Mouse (Mus musculus) intestine, embryonic 15.5 days (tissue): ENCODE data around the gene Nfkbia. TPM values are rescaled to one million over a fixed set of nuclear protein-coding genes. Genes with fewer than 3 reads are reported as not detected.
A peak's percentile ranks its signal among the peaks of the same experiment; 100 is the strongest.

Source experiments
- ATAC-seq: fragments of 200-750 bp; cut with Nextera tagmentation; 2 replicates; pipeline ENCODE4 v1.8.0; 2017; ENCODE audit warnings: moderate TSS enrichment, moderate library complexity
- H3K27ac ChIP-seq: fragments of 300-500 bp; sonication (generic); 2 replicates; pipeline ENCODE4 v1.5.1; 2015; ENCODE audit warnings: mild to moderate bottlenecking, inconsistent platforms
- H3K27me3 ChIP-seq: fragments of 300-500 bp; sonication (generic); replicated peaks from 2 replicates; pipeline ENCODE4 v1.6.1; 2015; ENCODE audit warnings: inconsistent platforms
- H3K36me3 ChIP-seq: fragments of 300-500 bp; sonication (generic); 2 replicates; pipeline ENCODE4 v1.6.1; 2015; ENCODE audit warnings: inconsistent platforms
- H3K4me1 ChIP-seq: fragments of 300-500 bp; sonication (generic); replicated peaks from 2 replicates; pipeline ENCODE4 v1.6.1; 2015; ENCODE audit warnings: inconsistent platforms
- H3K4me2 ChIP-seq: fragments of 300-500 bp; sonication (generic); replicated peaks from 2 replicates; pipeline ENCODE4 v1.6.1; 2015; ENCODE audit warnings: mild to moderate bottlenecking, inconsistent platforms
- H3K4me3 ChIP-seq: fragments of 300-500 bp; sonication (generic); replicated peaks from 2 replicates; pipeline ENCODE4 v1.5.1; 2015; ENCODE audit warnings: inconsistent platforms
- H3K9ac ChIP-seq: fragments of 300-500 bp; sonication (generic); 2 replicates; pipeline ENCODE4 v1.6.1; 2015; ENCODE audit warnings: inconsistent platforms
- H3K9me3 ChIP-seq: fragments of 300-500 bp; sonication (generic); 2 replicates; pipeline ENCODE4 v1.6.1; 2016; ENCODE audit warnings: inconsistent platforms
- WGBS: fragments of 180-500 bp; shearing (Covaris S2); methylation state at CpG from one replicate; pipeline ENCODE4 v1.1.7; 2015; 5-methylcytosine and 5-hydroxymethylcytosine counted together
- polyA plus RNA-seq: library from polyadenylated mRNA; unstranded; fragments of >200 nt; fragmentation: Nextera tagmentation; extraction: Ambion mirVana; gene quantifications from 2 replicates; pipeline ENCODE4 v1.2.1, GENCODE M21; 2015

Nfkbia gene
- polyA plus RNA-seq, 1 experiment from 2014 or later: 72.5 TPM

GRCm38 (mm10) chr12:55487843-55488660 is 4.4 kb downstream of the Nfkbia start:
- no peak overlapping the region for H3K4me2 ChIP-seq
- H3K4me1 ChIP-seq: peaks cover 18% of the 10 kb centered on the region
- H3K27me3 ChIP-seq: no peaks in the 10 kb centered on the region
- H3K9me3 ChIP-seq: no peaks in the 10 kb centered on the region
- no peak for ATAC-seq
- no peak overlapping the region for H3K9ac ChIP-seq
- 0 out of 2 replicates have a peak overlapping the region, but pooled peaks have one; percentile 3 for H3K27ac ChIP-seq
- H3K36me3 ChIP-seq: peaks cover 7% of the 10 kb centered on the region; the same call in 1 of the 2 replicates
- H3K4me3 ChIP-seq: no peak overlapping the region
- WGBS: 94% methylated on average over 7 of the region's 7 CpGs

- Histone ChIP-seq H3K9ac (no peak overlapping the region), H3K4me3 (no peak overlapping the region), H3K27ac (0 out of 2 replicates have a peak overlapping the region, but pooled peaks have one; percentile 3), H3K4me1 (peaks cover 14% of the 10 kb centered on the region), H3K9me3 (no peaks in the 10 kb centered on the region), H3K27me3 (no peaks in the 10 kb centered on the region), H3K36me3 (peaks cover 7% of the 10 kb centered on the region; the same call in 1 of the 2 replicates), H3K4me2 (no peak overlapping the region)
- WGBS: 63% methylated on average over 18 of the region's 18 CpGs
- no peak for ATAC-seq
Observed at GRCm38 (mm10) chr12:55486923-55487674, 5.3 kb downstream of the Nfkbia start.

GRCm38 (mm10) chr12:55484800-55485199 is 7.6 kb downstream of the Nfkbia start:
- peaks cover 7% of the 10 kb centered on the region; the same call in 1 of the 2 replicates for H3K36me3 ChIP-seq

GRCm38 (mm10) chr12:55484079-55484774 is 8.2 kb downstream of the Nfkbia start:
- no peak overlapping the region for H3K4me3 ChIP-seq
- H3K4me2 ChIP-seq: no peak overlapping the region
- 0 out of 2 replicates have a peak, but pooled peaks cover 2% of the 10 kb centered on the region for H3K4me1 ChIP-seq
- no peak for ATAC-seq
- H3K36me3 ChIP-seq: peaks cover 7% of the 10 kb centered on the region; the same call in 1 of the 2 replicates
- no peaks in the 10 kb centered on the region for H3K9me3 ChIP-seq
- H3K9ac ChIP-seq: no peak overlapping the region
- H3K27ac ChIP-seq: no peak overlapping the region
- no peaks in the 10 kb centered on the region for H3K27me3 ChIP-seq
- 68% methylated on average over 10 of the region's 10 CpGs for WGBS

More at GRCm38 (mm10) chr12:55484800-55485199, 7.6 kb downstream of the Nfkbia start:
- Histone ChIP-seq H3K4me1 (peaks cover 3% of the 10 kb centered on the region), H3K9ac (no peak overlapping the region), H3K27me3 (no peaks in the 10 kb centered on the region), H3K4me3 (no peak overlapping the region), H3K4me2 (no peak overlapping the region), H3K9me3 (no peaks in the 10 kb centered on the region), H3K27ac (no peak overlapping the region)
- WGBS: 86% methylated on average over 6 of the region's 6 CpGs
- ATAC-seq: no peak

- Histone ChIP-seq H3K9ac (no peak overlapping the region), H3K27ac (no peak overlapping the region), H3K4me1 (no peaks in the 10 kb centered on the region), H3K4me2 (no peak overlapping the region), H3K27me3 (no peaks in the 10 kb centered on the region), H3K4me3 (no peak overlapping the region), H3K9me3 (no peaks in the 10 kb centered on the region), H3K36me3 (peaks cover 2% of the 10 kb centered on the region; the same call in 1 of the 2 replicates)
- ATAC-seq: no peak
- 71% methylated on average over 5 of the region's 5 CpGs for WGBS
Observed at GRCm38 (mm10) chr12:55483591-55483990, 8.9 kb downstream of the Nfkbia start.

- H3K27ac ChIP-seq: no peak overlapping the region
- H3K4me3 ChIP-seq: no peak overlapping the region
- H3K27me3 ChIP-seq: no peaks in the 10 kb centered on the region
- no peak overlapping the region for H3K9ac ChIP-seq
- WGBS: 82% methylated on average over 10 of the region's 10 CpGs
- H3K4me2 ChIP-seq: no peak overlapping the region
- H3K4me1 ChIP-seq: no peaks in the 10 kb centered on the region
- no peaks in the 10 kb centered on the region for H3K9me3 ChIP-seq
- ATAC-seq: no peak
- 0 out of 2 replicates have a peak, but pooled peaks cover 2% of the 10 kb centered on the region for H3K36me3 ChIP-seq
Observed at GRCm38 (mm10) chr12:55482732-55483131, 9.7 kb downstream of the Nfkbia start.

GRCm38 (mm10) chr12:55481739-55482138 is 10.7 kb downstream of the Nfkbia start:
- Histone ChIP-seq H3K27me3 (no peaks in the 10 kb centered on the region), H3K4me1 (no peaks in the 10 kb centered on the region), H3K4me2 (no peak overlapping the region), H3K9me3 (no peaks in the 10 kb centered on the region), H3K27ac (no peak overlapping the region), H3K9ac (no peak overlapping the region), H3K36me3 (no peaks in the 10 kb centered on the region), H3K4me3 (no peak overlapping the region)
- ATAC-seq: no peak
- 75% methylated on average over 4 of the region's 4 CpGs for WGBS

GRCm38 (mm10) chr12:55480471-55481153 is 11.8 kb downstream of the Nfkbia start:
- peak; percentile 40; the same call in 1 of the 2 replicates for ATAC-seq
- Histone ChIP-seq H3K4me1 (no peaks in the 10 kb centered on the region), H3K36me3 (no peaks in the 10 kb centered on the region), H3K9me3 (no peaks in the 10 kb centered on the region), H3K9ac (no peak overlapping the region), H3K4me2 (no peak overlapping the region), H3K27me3 (no peaks in the 10 kb centered on the region), H3K4me3 (no peak overlapping the region), H3K27ac (no peak overlapping the region)
- whole genome bisulfite sequencing: 72% methylated on average over 2 of the region's 2 CpGs

GRCm38 (mm10) chr12:55478901-55479300 is 13.5 kb downstream of the Nfkbia start:
- no peak overlapping the region for H3K9ac ChIP-seq
- no peaks in the 10 kb centered on the region for H3K27me3 ChIP-seq
- H3K27ac ChIP-seq: no peak overlapping the region
- H3K4me1 ChIP-seq: no peaks in the 10 kb centered on the region
- WGBS: 79% methylated on average over 3 of the region's 3 CpGs
- H3K4me2 ChIP-seq: no peak overlapping the region
- no peak for ATAC-seq
- no peaks in the 10 kb centered on the region for H3K9me3 ChIP-seq
- no peak overlapping the region for H3K4me3 ChIP-seq
- H3K36me3 ChIP-seq: no peaks in the 10 kb centered on the region

GRCm38 (mm10) chr12:55474209-55474583 is 18.3 kb downstream of the Nfkbia start:
- WGBS: 83% methylated on average over 13 of the region's 13 CpGs
- H3K27me3 ChIP-seq: no peaks in the 10 kb centered on the region
- no peaks in the 10 kb centered on the region for H3K36me3 ChIP-seq
- no peak for ATAC-seq
- no peak overlapping the region for H3K4me3 ChIP-seq
- peaks cover 10% of the 10 kb centered on the region for H3K4me1 ChIP-seq
- H3K9me3 ChIP-seq: no peaks in the 10 kb centered on the region
- H3K27ac ChIP-seq: no peak overlapping the region
- no peak overlapping the region for H3K9ac ChIP-seq
- no peak overlapping the region for H3K4me2 ChIP-seq

- no peak overlapping the region for H3K4me3 ChIP-seq
- H3K36me3 ChIP-seq: no peaks in the 10 kb centered on the region
- H3K4me1 ChIP-seq: peaks cover 10% of the 10 kb centered on the region
- H3K27ac ChIP-seq: peak overlapping the region; percentile 59
- no peaks in the 10 kb centered on the region for H3K27me3 ChIP-seq
- no peaks in the 10 kb centered on the region for H3K9me3 ChIP-seq
- ATAC-seq: peak; percentile 79
- 19% methylated on average over 8 of the region's 8 CpGs for WGBS
- no peak overlapping the region for H3K9ac ChIP-seq
- H3K4me2 ChIP-seq: peak overlapping the region; percentile 34
Observed at GRCm38 (mm10) chr12:55473250-55474208, 18.9 kb downstream of the Nfkbia start.
